21 mouse cellular contexts compared by ENCODE assay signal in genomic region chr12:27391652-27392305, GRCm38 (mm10). TPM values are rescaled to one million over a fixed set of nuclear protein-coding genes. Genes with fewer than 3 reads are reported as not detected.
DNase-seq lines count a peak whose midpoint lies in the region; ATAC-seq and TF ChIP-seq lines count a peak whose summit lies in the region.
"Had no signal": no experiment of that assay in that cellular context is flagged by ENCODE, and none has a peak within 500 bp of the region (broad histone marks: within the 10 kb centered on the region; RNA-seq: fewer than 3 reads in every experiment).

No protein-coding gene starts in this region.

- H3K27ac ChIP-seq in lung, embryonic 14.5 days (ENCODE audit: low read depth) = peak overlapping the region; percentile 20; the same call in 1 of the 2 replicates
- H3K27ac ChIP-seq in limb, embryonic 10.5 days = peak overlapping the region; percentile 61
- H3K27ac ChIP-seq: heart, adult 2 months; hindbrain, embryonic 15.5 days; left cerebral cortex, adult 2 months; macrophage; neural tube, embryonic 12.5 days had no signal

- peak; percentile 71; the same call in 1 of the 2 replicates for ATAC-seq in lung, embryonic 14.5 days (ENCODE audit: insufficient read depth)
- ATAC-seq: activated CD4-positive, CD25-positive, alpha-beta regulatory T cell, adult 4 months had no signal

- peaks cover 11% of the 10 kb centered on the region; the same call in 1 of the 2 replicates for H3K4me1 ChIP-seq in lung, embryonic 14.5 days (ENCODE audit: insufficient read depth)
- peaks cover 25% of the 10 kb centered on the region for H3K4me1 ChIP-seq in limb, embryonic 10.5 days
- H3K4me1 ChIP-seq: hindbrain, embryonic 15.5 days had no signal

- H3K9me3 ChIP-seq in lung, embryonic 14.5 days (ENCODE audit: low read depth, low read length) = no peaks in the 10 kb centered on the region
- no peaks in the 10 kb centered on the region for H3K9me3 ChIP-seq in limb, embryonic 10.5 days (replicated peaks)
- H3K9me3 ChIP-seq: hindbrain, embryonic 15.5 days; neural tube, embryonic 12.5 days had no signal

- H3K4me3 ChIP-seq in lung, embryonic 14.5 days (ENCODE audit: low read depth, low read length) = no peak overlapping the region
- no peak overlapping the region for H3K4me3 ChIP-seq in limb, embryonic 10.5 days
- H3K4me3 ChIP-seq: heart, adult 2 months; hindbrain, embryonic 15.5 days; left cerebral cortex, adult 2 months; neural tube, embryonic 12.5 days had no signal

- no peak for TF ChIP-seq CTCF in lung, embryonic 14.5 days (IDR thresholded peaks at IDR 0.05; ENCODE audit: low read depth)
- TF ChIP-seq CTCF in brain, embryonic 14.5 days (IDR thresholded peaks at IDR 0.05; ENCODE audit: borderline replicate concordance, extremely low read depth, insufficient read depth, insufficient read length) = no peak

- no peak for TF ChIP-seq POLR2A in brain, embryonic 14.5 days (IDR thresholded peaks at IDR 0.05; ENCODE audit: borderline replicate concordance, extremely low read depth, insufficient read depth, insufficient read length, poor library complexity, severe bottlenecking)

- no peaks in the 10 kb centered on the region for H3K36me3 ChIP-seq in lung, embryonic 14.5 days (ENCODE audit: insufficient read depth)
- no peaks in the 10 kb centered on the region for H3K36me3 ChIP-seq in limb, embryonic 10.5 days
- H3K36me3 ChIP-seq: hindbrain, embryonic 15.5 days; neural tube, embryonic 12.5 days had no signal

- H3K9ac ChIP-seq in lung, embryonic 14.5 days = no peak overlapping the region
- H3K9ac ChIP-seq: hindbrain, embryonic 15.5 days; neural tube, embryonic 12.5 days had no signal

- peak; percentile 39 for DNase-seq in embryo, embryonic 11 days
- no peak for DNase-seq in embryo, embryonic 9.5 days (ENCODE audit: extremely low spot score)
- peak; percentile 57 for DNase-seq in lung, embryonic 14.5 days
- DNase-seq in lung, postnatal 14 days = no peak
- DNase-seq in brain, embryonic 14.5 days (ENCODE audit: low read depth) = peak; percentile 50
- no peak for DNase-seq in limb, embryonic 10.5 days (ENCODE audit: low spot score)
- no peak for DNase-seq in adrenal gland, postnatal 14 days
- no peak for DNase-seq in T-cell, adult 2 months (ENCODE audit: low spot score)
- DNase-seq: cerebellum, adult 18-20 months; heart, adult 2 months; kidney, adult 8-10 months; liver; midbrain, embryonic 14.5 days; right cerebral cortex, postnatal 25 days had no signal

- H3K27me3 ChIP-seq in lung, embryonic 14.5 days (ENCODE audit: insufficient read depth, low read length) = no peaks in the 10 kb centered on the region
- H3K27me3 ChIP-seq in limb, embryonic 10.5 days (ENCODE audit: low read depth, poor library complexity, severe bottlenecking) = no peaks in the 10 kb centered on the region
- H3K27me3 ChIP-seq: CH12.LX; hindbrain, embryonic 15.5 days; neural tube, embryonic 12.5 days had no signal

- no peak overlapping the region for H3K4me2 ChIP-seq in lung, embryonic 14.5 days
- H3K4me2 ChIP-seq: hindbrain, embryonic 15.5 days; neural tube, embryonic 12.5 days had no signal

- WGBS in lung, embryonic 14.5 days = 28% methylated on average over 7 of the region's 7 CpGs
- 39% methylated on average over 7 of the region's 7 CpGs for WGBS in limb, embryonic 10.5 days

RNA-seq across cellular contexts. Expression of gene Sox11, which starts 49.4 kb away (rescaled TPM):
- polyA plus RNA-seq in lung, embryonic 14.5 days (2014; fragmentation: Nextera tagmentation; extraction: Ambion mirVana) = 52.6 and 54.5 TPM in 2 replicates
- polyA plus RNA-seq in brain, embryonic 14.5 days (2012; rRNA removed) = 238 and 273 TPM in 2 replicates
- 201 and 255 TPM in 2 replicates for polyA plus RNA-seq in limb, embryonic 10.5 days (2016; fragmentation: Nextera tagmentation; extraction: Ambion mirVana)
- total RNA-seq in adrenal gland, postnatal 14 days (2021) = 0.74 and 1.0 TPM in 2 replicates
- total RNA-seq: CH12.LX; common myeloid progenitor, adult 5-6 weeks had no signal
- polyA plus RNA-seq: macrophage had no signal

Comparison
In these comparisons a context has a peak if more than half of its experiments do, and no peak if none do; other contexts are left out.
1. DNase-seq: peak in embryo, embryonic 11 days (single experiment), lung, embryonic 14.5 days (single experiment) and brain, embryonic 14.5 days (single experiment); none in embryo, embryonic 9.5 days (single experiment), lung, postnatal 14 days (single experiment), limb, embryonic 10.5 days (single experiment), adrenal gland, postnatal 14 days (single experiment) and T-cell, adult 2 months (single experiment).